Mouse (Mus musculus): Measurements from ENCODE around the gene Tulp2.

DNA sequence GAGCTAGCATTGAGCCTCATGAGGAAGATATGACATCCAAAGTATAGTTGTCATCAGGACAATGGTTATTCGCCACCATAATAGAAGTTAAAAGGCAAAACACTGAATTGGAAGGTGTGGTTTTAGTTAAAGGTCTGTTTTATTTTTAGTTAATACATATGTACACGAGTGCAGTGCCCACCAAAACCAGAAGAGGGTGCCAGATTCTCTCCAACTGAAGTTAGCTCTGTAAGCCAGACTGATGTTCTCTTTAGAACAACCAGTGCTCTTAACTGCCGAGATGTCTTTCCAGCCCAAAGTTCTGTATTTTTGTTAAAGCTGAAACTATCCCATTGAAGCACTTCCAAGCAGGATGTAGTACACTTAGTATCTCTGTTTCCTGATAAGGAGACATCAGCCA, 10.8 kb upstream of the Tulp2 start:
- no peak for TF ChIP-seq CTCF (IDR thresholded peaks at IDR 0.05; ENCODE audit: low read depth, low read length)
- no peak for TF ChIP-seq POLR2A (IDR thresholded peaks at IDR 0.05; ENCODE audit: borderline replicate concordance, low read depth, low read length)

Measured in bone marrow macrophage, adult 2 months (primary cell).